Mouse (Mus musculus) CH12.LX (cell line): ENCODE measurements around the gene Bend4. TPM values are rescaled to one million over a fixed set of nuclear protein-coding genes. Genes with fewer than 3 reads are reported as not detected.

Experiments used
- DNase-seq: peaks from one replicate; pipeline ENCODE4 v3.0.0-alpha.2; 2013; ENCODE audit errors: extremely low read depth
- H3K27ac ChIP-seq: 2 replicates; pipeline ENCODE4 v1.5.1; 2012; ENCODE audit warnings: low read depth, mild to moderate bottlenecking, control low read depth, moderate library complexity; ENCODE audit not compliant: insufficient read depth
- H3K27me3 ChIP-seq: replicated peaks from 2 replicates; pipeline ENCODE3; 2012; ENCODE audit warnings: inconsistent platforms
- H3K36me3 ChIP-seq, 2 experiments: replicated peaks in 1 of 2; 2 replicates each; pipeline versions ENCODE3 to v1.6.1; 2012; ENCODE audit warnings: inconsistent platforms in 1 of 2, low read length in 1 of 2, mild to moderate bottlenecking in 1 of 2, mixed read lengths in 1 of 2, moderate library complexity in 1 of 2; ENCODE audit not compliant: control insufficient read depth in 1 of 2, insufficient read depth in 1 of 2
- H3K4me1 ChIP-seq, 2 experiments: 2 replicates each; pipeline ENCODE4 v1.6.1; 2012; ENCODE audit warnings: inconsistent platforms in 1 of 2, moderate library complexity in 1 of 2; ENCODE audit not compliant: insufficient read depth in 2 of 2, control insufficient read depth in 1 of 2
- H3K4me2 ChIP-seq: 2 replicates; pipeline ENCODE4 v1.6.1; 2012; ENCODE audit warnings: low read depth, mild to moderate bottlenecking, control low read depth; ENCODE audit not compliant: poor library complexity, insufficient read depth, severe bottlenecking
- H3K4me3 ChIP-seq, 3 experiments: fragments of 150-350 bp in 1 of 3; sonication (generic) in 1 of 3; replicated peaks in 1 of 3; 2 replicates each; pipeline versions ENCODE3 to v1.5.1; 2011 to 2012; ENCODE audit warnings: low read depth in 2 of 3, low read length in 2 of 3, mild to moderate bottlenecking in 2 of 3, moderate library complexity in 2 of 3, control low read depth in 1 of 3, improper control_type of control experiment in 1 of 3, inconsistent platforms in 1 of 3, mixed read lengths in 1 of 3; ENCODE audit not compliant: poor library complexity in 1 of 3
- H3K79me2 ChIP-seq: replicated peaks from 2 replicates; pipeline ENCODE4 v1.6.1; 2012; ENCODE audit warnings: mild to moderate bottlenecking, moderate library complexity; ENCODE audit not compliant: control insufficient read depth, poor library complexity, insufficient read depth, severe bottlenecking; ENCODE audit errors: extremely low read depth
- H3K9ac ChIP-seq: 2 replicates; pipeline ENCODE4 v1.6.1; 2012; ENCODE audit warnings: low read depth, mild to moderate bottlenecking, control low read depth, moderate library complexity; ENCODE audit not compliant: insufficient read depth
- H3K9me3 ChIP-seq: replicated peaks from 2 replicates; pipeline ENCODE3; 2012; ENCODE audit warnings: low read length, inconsistent platforms, mixed read lengths
- CHD2 ChIP-seq: IDR thresholded peaks from 2 replicates; pipeline ENCODE4 v1.6.1; 2011; ENCODE audit warnings: low read length, improper control_type of control experiment
- CTCF ChIP-seq, 2 experiments: IDR thresholded peaks in 1 of 2; conservative IDR thresholded peaks in 1 of 2; 2 replicates each; pipeline ENCODE4 v1.5.1; 2011 to 2012; ENCODE audit warnings: low read depth in 2 of 2, low read length in 2 of 2, improper control_type of control experiment in 1 of 2, inconsistent platforms in 1 of 2, mild to moderate bottlenecking in 1 of 2, moderate library complexity in 1 of 2
- ETS1 ChIP-seq: conservative IDR thresholded peaks from 2 replicates; pipeline ENCODE4 v1.6.1; 2012; ENCODE audit warnings: low read depth, mild to moderate bottlenecking, inconsistent platforms, low read length, improper control_type of control experiment, moderate library complexity
- GABPA ChIP-seq: IDR thresholded peaks from 2 replicates; pipeline ENCODE4 v1.6.1; 2012; ENCODE audit warnings: low read depth, low read length, improper control_type of control experiment, inconsistent platforms; ENCODE audit not compliant: insufficient replicate concordance
- HCFC1 ChIP-seq: IDR thresholded peaks from 2 replicates; pipeline ENCODE4 v1.6.1; 2012; ENCODE audit warnings: low read depth, mild to moderate bottlenecking, inconsistent platforms, low read length, improper control_type of control experiment
- IRF4 ChIP-seq: IDR thresholded peaks from 2 replicates; pipeline ENCODE4 v1.6.1; 2014; ENCODE audit warnings: low read depth, mild to moderate bottlenecking, inconsistent platforms, low read length, improper control_type of control experiment
- MAX ChIP-seq: IDR thresholded peaks from 2 replicates; pipeline ENCODE4 v1.6.1; 2011; ENCODE audit warnings: low read length, improper control_type of control experiment
- MXI1 ChIP-seq: IDR thresholded peaks from 2 replicates; pipeline ENCODE4 v1.6.1; 2011; ENCODE audit warnings: mild to moderate bottlenecking, low read depth, low read length, improper control_type of control experiment
- MYC ChIP-seq: IDR thresholded peaks from 2 replicates; pipeline ENCODE4 v1.6.1; 2011; ENCODE audit warnings: low read depth, mild to moderate bottlenecking, improper control_type of control experiment, low read length
- NELFE ChIP-seq: IDR thresholded peaks from 2 replicates; pipeline ENCODE4 v1.6.1; 2011; ENCODE audit warnings: low read depth, low read length, improper control_type of control experiment
- POLR2AphosphoS2 ChIP-seq: IDR thresholded peaks from 2 replicates; pipeline ENCODE4 v1.6.1; 2011; ENCODE audit warnings: low read depth, low read length, improper control_type of control experiment
- RAD21 ChIP-seq: IDR thresholded peaks from 2 replicates; pipeline ENCODE4 v1.6.1; 2011; ENCODE audit warnings: low read depth, mild to moderate bottlenecking, low read length, improper control_type of control experiment, moderate library complexity
- SIN3A ChIP-seq: IDR thresholded peaks from 2 replicates; pipeline ENCODE4 v1.6.1; 2012; ENCODE audit warnings: low read length, improper control_type of control experiment, inconsistent platforms
- TBP ChIP-seq: conservative IDR thresholded peaks from 2 replicates; pipeline ENCODE4 v1.6.1; 2011; ENCODE audit warnings: low read depth, low read length, improper control_type of control experiment
- TCF12 ChIP-seq: IDR thresholded peaks from 2 replicates; pipeline ENCODE4 v1.6.1; 2014; ENCODE audit warnings: low read depth, mild to moderate bottlenecking, inconsistent platforms, low read length, improper control_type of control experiment
- UBTF ChIP-seq: IDR thresholded peaks from 2 replicates; pipeline ENCODE4 v1.6.1; 2012; ENCODE audit warnings: low read depth, mild to moderate bottlenecking, inconsistent platforms, low read length, improper control_type of control experiment, moderate library complexity
- USF2 ChIP-seq: conservative IDR thresholded peaks from 2 replicates; pipeline ENCODE4 v1.6.1; 2011; ENCODE audit warnings: low read depth, low read length, improper control_type of control experiment
- ZC3H11A ChIP-seq: IDR thresholded peaks from 2 replicates; pipeline ENCODE4 v1.6.1; 2012; ENCODE audit warnings: low read depth, mild to moderate bottlenecking, inconsistent platforms, low read length, improper control_type of control experiment
- ZMIZ1 ChIP-seq: IDR thresholded peaks from 2 replicates; pipeline ENCODE4 v1.6.1; 2012; ENCODE audit warnings: low read depth, mild to moderate bottlenecking, inconsistent platforms, low read length, improper control_type of control experiment
- ZNF384 ChIP-seq: IDR thresholded peaks from 2 replicates; pipeline ENCODE4 v1.6.1; 2012; ENCODE audit warnings: low read depth, low read length, improper control_type of control experiment, inconsistent platforms
- dilution Hi-C: fragments of 300-500 bp; cut with MboI; formaldehyde crosslinking; loops from 2 replicates; pipeline ENCODE4 v1.14.3; 2020; ENCODE audit warnings: low sequenced_read_pairs; ENCODE audit not compliant: extremely low pct_unique_long_range_greater_than_20kb, extremely low pct_ligation_motif_present
- in situ Hi-C: fragments of 300-500 bp; cut with MboI; formaldehyde crosslinking; loops from 3 replicates; pipeline ENCODE4 v1.14.3; 2019; ENCODE audit warnings: low sequenced_read_pairs, low pct_ligation_motif_present, low pct_unique_long_range_greater_than_20kb, mixed read lengths
- polyA plus RNA-seq: library from polyadenylated mRNA; unstranded; fragments of >175 nt; gene quantifications from 2 replicates; pipeline ENCODE4 v1.2.1, GENCODE M21; 2012; ENCODE audit warnings: low read depth; ENCODE audit not compliant: insufficient read length
- total RNA-seq, 2 experiments: library from RNA; depleted of rRNA; stranded (reverse); fragments of 300-350 nt in 1 of 2; fragments of >200 nt in 1 of 2; gene quantifications; 2 replicates each; pipeline ENCODE4 v1.2.3; 2012 to 2014

Bend4 gene
- total RNA-seq (2012; rRNA removed) (0.04 TPM in 1 of 2 replicates, not detected in the other), total RNA-seq (2014; rRNA removed) (not detected in 2 replicates), polyA plus RNA-seq (0.06 and 0.08 TPM in 2 replicates)

GRCm38 (mm10) chr5:67427443-67428360 is at the start of gene Bend4:
Gene Bend4 (minus strand): TSS chr5:67428310.
- TF ChIP-seq UBTF, result no peak
- TF ChIP-seq MYC, result no peak
- no peak for TF ChIP-seq ZMIZ1
- TF ChIP-seq ZNF384, result no peak
- TF ChIP-seq ETS1, result no peak
- TF ChIP-seq HCFC1, result no peak
- TF ChIP-seq MXI1, result no peak
- no peak for TF ChIP-seq IRF4
- TF ChIP-seq CTCF (conservative IDR thresholded peaks at IDR 0.05 in 1 of 2, IDR thresholded peaks at IDR 0.05 in 1 of 2; ENCODE audit: low read depth in 2 of 2, low read length in 2 of 2), result no peak
- no peak for TF ChIP-seq SIN3A
- no peak within 1 kb of the TSS for H3K27ac ChIP-seq
- dilution Hi-C loops, result no loop called here
- H3K4me2 ChIP-seq, result no peak within 1 kb of the TSS
- H3K9me3 ChIP-seq, result peaks cover 14% of the 10 kb centered on the region
- H3K27me3 ChIP-seq, result no peaks in the 10 kb centered on the region
- no peak for DNase-seq
- no peaks in the 10 kb centered on the region for H3K79me2 ChIP-seq
- no peaks in the 10 kb centered on the region for H3K4me1 ChIP-seq
- H3K9ac ChIP-seq, result no peak within 1 kb of the TSS
- no peaks in the 10 kb centered on the region for H3K36me3 ChIP-seq
- in situ Hi-C loops, result no loop called here
- no peak within 1 kb of the TSS for H3K4me3 ChIP-seq

GRCm38 (mm10) chr5:67473723-67474122 is 45.6 kb upstream of the Bend4 start:
- no peaks in the 10 kb centered on the region for H3K79me2 ChIP-seq
- TF ChIP-seq ZC3H11A (no peak), TCF12 (no peak), NELFE (no peak), UBTF (no peak), POLR2AphosphoS2 (no peak), MYC (no peak), CTCF (conservative IDR thresholded peaks at IDR 0.05 in 1 of 2, IDR thresholded peaks at IDR 0.05 in 1 of 2; ENCODE audit: low read depth in 2 of 2, low read length in 2 of 2) (no peak), MAX (no peak), MXI1 (no peak), USF2 (no peak), GABPA (no peak), TBP (no peak), CHD2 (no peak), RAD21 (no peak), SIN3A (no peak)
- no peaks in the 10 kb centered on the region for H3K27me3 ChIP-seq
- DNase-seq, result no peak
- H3K4me3 ChIP-seq, result no peak overlapping the region
- no peaks in the 10 kb centered on the region for H3K9me3 ChIP-seq
- H3K36me3 ChIP-seq, result no peaks in the 10 kb centered on the region
- dilution Hi-C loops (no loop called here), in situ Hi-C loops (no loop called here)
- peaks cover 0 to 3% of the 10 kb centered on the region in 2 experiments; a peak in 1 of 4 replicates for H3K4me1 ChIP-seq
- no peak overlapping the region for H3K4me2 ChIP-seq
- H3K27ac ChIP-seq, result no peak overlapping the region
- H3K9ac ChIP-seq, result no peak overlapping the region
